Mouse (Mus musculus) small intestine, adult 2 months (tissue): ENCODE measurements around the gene Nicn1. TPM values are rescaled to one million over a fixed set of nuclear protein-coding genes. Genes with fewer than 3 reads are reported as not detected.

Experiments
- H3K27ac ChIP-seq: fragments of 200-500 bp; 2 replicates; pipeline ENCODE4 v1.5.1; 2012; ENCODE audit warnings: low read depth, low read length, control low read depth, inconsistent platforms; ENCODE audit not compliant: insufficient read depth
- H3K27me3 ChIP-seq: fragments of 200-500 bp; 2 replicates; pipeline ENCODE4 v1.6.1; 2012; ENCODE audit warnings: mild to moderate bottlenecking, moderate library complexity, low read length, inconsistent platforms; ENCODE audit not compliant: control insufficient read depth, insufficient read depth
- H3K36me3 ChIP-seq: fragments of 200-500 bp; 2 replicates; pipeline ENCODE4 v1.6.1; 2012; ENCODE audit warnings: mild to moderate bottlenecking, low read length, control low read depth, inconsistent platforms; ENCODE audit not compliant: control insufficient read depth, insufficient read depth
- H3K4me1 ChIP-seq: fragments of 200-500 bp; 2 replicates; pipeline ENCODE4 v1.6.1; 2012; ENCODE audit warnings: low read length, inconsistent platforms, mixed read lengths; ENCODE audit not compliant: control insufficient read depth, insufficient read depth, insufficient read length
- H3K4me3 ChIP-seq: fragments of 200-500 bp; 2 replicates; pipeline ENCODE4 v1.5.1; 2012; ENCODE audit warnings: low read depth, mild to moderate bottlenecking, control low read depth, inconsistent platforms, low read length, moderate library complexity
- CTCF ChIP-seq: fragments of 200-500 bp; IDR thresholded peaks from 2 replicates; pipeline ENCODE4 v1.5.1; 2012; ENCODE audit warnings: low read depth, mild to moderate bottlenecking, control low read depth, inconsistent platforms, low read length, moderate library complexity, mixed read lengths; ENCODE audit not compliant: insufficient replicate concordance, insufficient read length; ENCODE audit errors: extremely low read depth
- POLR2A ChIP-seq: fragments of 200-500 bp; IDR thresholded peaks from 2 replicates; pipeline ENCODE4 v1.6.1; 2012; ENCODE audit warnings: low read depth, mild to moderate bottlenecking, control low read depth, inconsistent platforms, low read length, moderate library complexity
- WGBS: fragments of 180-500 bp; shearing (Covaris S2); methylation state at CpG from one replicate; pipeline ENCODE4 v1.1.7; 2018; 5-methylcytosine and 5-hydroxymethylcytosine counted together
- polyA plus RNA-seq: library from polyadenylated mRNA; depleted of rRNA; stranded (reverse); fragments of >200 nt; gene quantifications from 2 replicates; pipeline ENCODE4 v1.2.3, GENCODE M21; 2012; rRNA removed

The Nicn1 gene
- polyA plus RNA-seq, result 2.9 and 3.9 TPM in 2 replicates

DNA sequence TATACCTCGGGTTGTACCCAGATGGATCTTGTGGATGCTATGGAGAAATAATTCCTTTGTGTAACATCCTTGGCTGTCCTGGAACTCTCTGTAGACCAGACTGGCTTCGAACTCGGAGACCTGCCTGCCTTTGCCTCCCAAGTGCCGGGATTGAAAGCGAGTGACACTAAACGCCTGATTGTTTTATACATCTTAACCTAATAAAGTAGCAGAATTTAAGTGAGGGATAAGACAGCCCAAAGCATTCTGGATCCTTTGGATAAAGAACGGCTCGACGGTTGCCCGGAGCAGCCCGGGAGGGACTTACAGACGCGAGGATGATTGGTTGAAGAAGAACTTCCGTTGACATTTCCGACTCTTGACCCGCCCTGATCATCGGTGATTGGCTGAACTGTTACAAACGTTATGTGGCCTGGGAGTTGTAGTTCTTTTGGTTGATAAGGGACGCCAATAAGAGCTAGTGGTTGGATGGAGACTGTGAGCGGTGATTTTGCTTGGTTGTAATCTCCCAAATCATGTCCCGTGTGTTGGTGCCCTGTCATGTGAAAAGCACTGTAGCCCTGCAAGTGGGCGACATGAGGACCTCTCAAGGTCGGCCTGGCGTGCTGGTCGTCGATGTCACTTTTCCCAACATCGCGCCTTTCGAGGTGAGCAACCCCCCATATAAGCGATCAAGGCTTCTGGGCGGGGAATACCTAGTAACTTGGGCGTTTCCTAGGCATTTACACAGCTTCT is at the start of gene Nicn1:
Gene Nicn1 (plus strand): TSS at position 414 of the 735 bp plus-strand sequence.
- no peak for TF ChIP-seq CTCF
- no peak for TF ChIP-seq POLR2A
- WGBS, result under 1% methylated on average over 32 of the region's 32 CpGs

DNA sequence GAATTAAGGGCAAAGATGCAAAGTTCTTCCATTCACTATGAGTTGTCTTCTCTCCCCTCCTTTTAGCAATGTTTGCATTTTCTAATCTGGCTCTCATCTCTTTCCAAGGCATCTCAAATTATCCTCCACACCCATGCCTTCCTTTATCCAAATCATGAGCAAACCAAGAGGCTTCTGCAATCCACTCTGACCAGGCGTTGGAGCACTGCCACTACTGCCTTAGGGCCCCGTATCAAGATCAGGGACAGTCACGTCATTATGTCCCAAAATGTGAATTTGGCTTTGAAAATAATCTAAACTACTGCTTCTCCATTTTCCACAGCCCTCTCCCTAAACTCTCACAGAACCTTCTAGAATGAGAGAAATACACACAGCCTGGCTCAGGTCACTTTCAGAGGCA is 45.7 kb upstream of the Nicn1 start:
- H3K27me3 ChIP-seq, result no peaks in the 10 kb centered on the region
- peaks cover 10% of the 10 kb centered on the region for H3K36me3 ChIP-seq
- H3K4me3 ChIP-seq, result no peak overlapping the region
- peaks cover 2% of the 10 kb centered on the region; the same call in 1 of the 2 replicates for H3K4me1 ChIP-seq
- WGBS, result 89% methylated on average over 3 of the region's 3 CpGs
- H3K27ac ChIP-seq, result no peak overlapping the region
- TF ChIP-seq CTCF, result no peak
- TF ChIP-seq POLR2A, result no peak

More for the DNA sequence above, at the start of gene Nicn1:
- no peaks in the 10 kb centered on the region for H3K27me3 ChIP-seq
- peak within 1 kb of the TSS; percentile 12; the same call in 1 of the 2 replicates for H3K27ac ChIP-seq
- H3K4me1 ChIP-seq, result peaks cover 3% of the 10 kb centered on the region; the same call in 1 of the 2 replicates
- peak within 1 kb of the TSS; percentile 83 for H3K4me3 ChIP-seq
- H3K36me3 ChIP-seq, result no peaks in the 10 kb centered on the region

DNA sequence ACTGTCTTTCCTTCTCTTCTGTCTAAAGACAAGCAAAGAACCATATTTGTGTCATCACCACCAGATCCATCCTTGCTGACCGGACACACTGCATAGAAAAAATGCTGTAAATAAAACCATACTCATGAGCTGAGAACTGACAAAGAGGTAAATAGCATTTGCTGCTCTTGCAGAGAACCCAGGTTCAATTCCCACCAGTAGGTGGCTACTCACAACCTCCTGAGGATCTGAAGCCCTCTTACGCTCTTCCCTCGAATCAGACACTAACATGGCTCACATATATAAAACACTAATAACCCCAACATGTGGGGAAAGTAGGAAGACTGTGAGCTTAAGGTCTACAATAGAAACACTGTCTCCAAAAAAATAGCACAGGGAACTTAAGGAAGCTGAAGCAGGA is 45.2 kb upstream of the Nicn1 start:
- WGBS, result 66% methylated on average over 3 of the region's 3 CpGs
- Histone ChIP-seq H3K4me1 (peaks cover 2% of the 10 kb centered on the region; the same call in 1 of the 2 replicates), H3K27me3 (no peaks in the 10 kb centered on the region), H3K27ac (no peak overlapping the region), H3K4me3 (no peak overlapping the region), H3K36me3 (peaks cover 10% of the 10 kb centered on the region)
- no peak for TF ChIP-seq CTCF
- no peak for TF ChIP-seq POLR2A

DNA sequence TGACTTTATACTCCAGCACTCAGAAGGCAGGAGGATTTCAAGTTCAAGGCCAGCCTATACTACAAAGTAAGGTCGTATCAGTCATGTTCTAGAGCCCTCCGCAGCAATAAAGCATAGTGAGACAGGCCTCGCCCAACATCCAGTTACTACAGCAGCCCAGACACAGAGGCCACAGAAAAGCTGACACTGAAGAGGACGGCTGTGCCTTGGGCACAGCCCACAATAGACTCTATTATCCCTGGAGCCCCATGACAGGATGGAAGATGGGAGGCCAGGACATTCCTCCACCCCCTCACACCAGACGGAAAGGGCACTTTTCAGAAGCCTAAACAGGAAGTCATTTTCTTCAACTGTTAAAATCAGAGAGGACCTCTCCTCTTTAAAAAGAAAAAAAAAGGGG is 41.3 kb upstream of the Nicn1 start:
- peaks cover 2% of the 10 kb centered on the region; the same call in 1 of the 2 replicates for H3K4me1 ChIP-seq
- H3K27me3 ChIP-seq, result no peaks in the 10 kb centered on the region
- H3K4me3 ChIP-seq, result no peak overlapping the region
- H3K36me3 ChIP-seq, result peaks cover 31% of the 10 kb centered on the region
- no peak overlapping the region for H3K27ac ChIP-seq
- 65% methylated on average over 5 of the region's 5 CpGs for WGBS
- TF ChIP-seq CTCF (no peak), POLR2A (no peak)

DNA sequence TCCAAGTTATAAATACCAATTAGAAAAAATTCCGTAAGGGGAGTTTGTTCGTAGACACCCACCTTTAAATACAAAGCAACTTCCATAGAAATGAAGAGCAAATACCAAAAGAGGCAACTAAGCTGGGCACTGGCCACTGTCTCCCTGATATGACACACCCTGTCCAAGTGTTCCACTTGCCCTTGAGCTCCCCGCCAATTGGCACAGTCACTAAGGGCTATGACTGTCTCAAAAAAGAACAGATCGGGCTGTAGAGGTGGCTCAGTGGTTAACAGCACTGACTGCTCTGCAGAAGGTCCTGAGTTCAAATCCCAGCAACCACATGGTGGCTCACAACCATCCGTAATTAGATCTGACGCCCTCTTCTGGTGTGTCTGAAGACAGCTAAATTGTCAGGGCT is 38.4 kb upstream of the Nicn1 start:
- TF ChIP-seq POLR2A, result no peak
- TF ChIP-seq CTCF, result no peak
- Histone ChIP-seq H3K27ac (no peak overlapping the region), H3K36me3 (peaks cover 21% of the 10 kb centered on the region), H3K4me3 (no peak overlapping the region), H3K27me3 (no peaks in the 10 kb centered on the region), H3K4me1 (peaks cover 2% of the 10 kb centered on the region; the same call in 1 of the 2 replicates)
- WGBS, result 91% methylated on average over 6 of the region's 6 CpGs

DNA sequence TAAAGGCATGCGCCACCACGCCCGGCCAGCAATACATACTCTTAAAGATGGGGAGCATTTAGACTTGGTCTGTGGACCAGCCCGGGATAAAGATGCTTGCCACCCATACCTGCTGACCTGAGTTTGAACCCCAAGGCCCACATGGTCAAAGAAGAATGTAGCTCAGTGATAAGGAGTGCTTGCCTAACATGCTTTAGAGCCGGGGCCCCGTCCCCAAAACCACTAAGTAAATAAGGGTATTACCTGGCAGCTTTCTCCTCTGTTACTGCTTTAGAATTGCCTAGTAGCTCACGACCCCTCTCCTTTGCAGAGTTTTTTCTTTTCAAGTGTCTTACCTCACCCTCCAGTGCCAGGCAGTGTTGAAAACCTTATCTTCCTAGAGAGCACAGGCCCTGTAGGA is 37.5 kb upstream of the Nicn1 start:
- Histone ChIP-seq H3K4me3 (no peak overlapping the region), H3K27ac (no peak overlapping the region), H3K27me3 (no peaks in the 10 kb centered on the region), H3K4me1 (no peaks in the 10 kb centered on the region), H3K36me3 (peaks cover 21% of the 10 kb centered on the region)
- WGBS, result 77% methylated on average over 7 of the region's 7 CpGs
- TF ChIP-seq POLR2A (no peak), CTCF (no peak)

DNA sequence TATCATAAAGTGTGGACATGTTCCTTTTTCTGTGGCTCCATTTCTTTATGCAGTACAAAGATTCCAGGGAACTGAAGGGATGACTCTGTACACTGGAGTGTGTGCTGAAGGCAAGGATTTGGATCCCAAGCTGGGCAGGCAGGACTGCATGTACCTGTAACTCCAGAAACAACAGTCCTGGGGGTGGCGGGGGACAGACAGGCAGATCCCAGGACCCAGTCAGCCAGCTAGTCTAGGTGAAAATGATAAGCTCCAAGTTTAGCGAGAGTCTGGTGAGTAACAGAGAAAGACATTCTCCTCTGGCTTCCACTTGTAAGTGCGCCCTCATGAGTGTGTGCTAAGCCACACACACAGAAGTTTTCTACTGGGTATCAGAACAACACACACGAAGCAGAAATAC is 29.7 kb upstream of the Nicn1 start:
- peaks cover 18% of the 10 kb centered on the region; the same call in 1 of the 2 replicates for H3K4me1 ChIP-seq
- WGBS, result 62% methylated on average over 4 of the region's 4 CpGs
- H3K4me3 ChIP-seq, result no peak overlapping the region
- no peak overlapping the region for H3K27ac ChIP-seq
- no peaks in the 10 kb centered on the region; the same call in 1 of the 2 replicates for H3K36me3 ChIP-seq
- H3K27me3 ChIP-seq, result no peaks in the 10 kb centered on the region
- TF ChIP-seq POLR2A, result no peak
- no peak for TF ChIP-seq CTCF
